Mouse (Mus musculus) spleen, adult 2 months (tissue): ENCODE data around the gene Pfdn6.

Experiments
- CTCF ChIP-seq: fragments of 200-500 bp; IDR thresholded peaks from 2 replicates; pipeline ENCODE4 v1.5.1; 2011; ENCODE audit warnings: mild to moderate bottlenecking, inconsistent platforms; ENCODE audit not compliant: insufficient read depth, insufficient read length, insufficient replicate concordance; ENCODE audit errors: extremely low read depth
- POLR2A ChIP-seq: fragments of 200-500 bp; IDR thresholded peaks from 2 replicates; pipeline ENCODE4 v1.6.1; 2011; ENCODE audit warnings: low read depth, low read length, inconsistent platforms

DNA sequence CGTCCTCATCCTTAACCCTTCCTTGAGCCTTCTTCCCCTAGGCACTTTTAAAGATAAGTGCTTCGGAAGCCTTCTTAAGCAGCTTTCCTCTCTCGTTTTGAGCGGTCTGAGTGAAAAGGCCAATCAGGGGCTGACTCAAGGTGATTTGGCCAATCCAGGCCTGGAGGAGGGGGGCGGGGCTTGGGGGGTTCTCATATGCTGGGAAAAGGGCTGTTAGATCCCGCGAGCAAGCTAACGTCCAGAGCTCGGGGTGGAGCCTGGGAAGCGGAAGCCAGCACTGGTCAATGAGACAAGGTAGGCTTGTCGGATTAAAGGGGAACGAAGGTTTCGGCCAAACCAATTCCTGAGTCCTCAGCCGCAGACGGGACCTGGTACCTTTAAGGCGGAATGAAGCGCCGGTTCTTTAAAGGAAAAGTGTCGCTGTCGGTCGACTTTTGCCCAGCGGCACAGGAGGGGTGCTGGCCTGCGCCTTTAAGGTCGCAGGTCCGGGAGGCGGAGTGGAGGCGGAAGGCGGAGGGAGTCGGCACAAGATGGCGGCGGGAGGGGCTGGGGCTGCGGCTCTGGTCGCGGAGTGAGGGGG is 24.4 kb downstream of the Pfdn6 start, which contains the start of the genes Tapbp and Zbtb22:
- TF ChIP-seq CTCF (no peak), POLR2A (0 out of 2 replicates have a peak, but pooled peaks have one; percentile 1)
